Mouse (Mus musculus): Measurements from ENCODE around the gene Fam89b.

Gene Fam89b

DNA sequence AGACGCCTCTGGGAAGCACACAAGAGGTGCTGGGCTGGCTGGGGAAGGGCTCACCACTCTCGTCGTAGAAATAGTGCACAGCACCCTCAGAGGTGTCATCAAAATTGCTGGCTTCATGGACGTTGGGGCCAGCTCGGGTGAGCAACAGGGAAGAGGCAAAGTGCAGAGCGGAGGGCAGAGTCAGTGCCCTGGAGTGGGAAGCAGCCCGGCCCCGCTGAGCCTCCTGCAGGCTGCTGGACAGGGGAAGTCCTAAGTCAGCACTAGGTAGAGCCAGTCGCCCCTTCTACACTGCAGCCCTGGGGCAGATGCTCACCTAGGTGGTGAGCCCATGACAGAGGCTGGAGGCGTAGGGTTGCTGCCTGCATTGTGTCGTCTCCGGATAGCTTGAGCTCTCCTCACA, 45.2 kb downstream of the Fam89b start:
- no peak for DNase-seq (ENCODE audit: low spot score in 2 of 2)

DNA sequence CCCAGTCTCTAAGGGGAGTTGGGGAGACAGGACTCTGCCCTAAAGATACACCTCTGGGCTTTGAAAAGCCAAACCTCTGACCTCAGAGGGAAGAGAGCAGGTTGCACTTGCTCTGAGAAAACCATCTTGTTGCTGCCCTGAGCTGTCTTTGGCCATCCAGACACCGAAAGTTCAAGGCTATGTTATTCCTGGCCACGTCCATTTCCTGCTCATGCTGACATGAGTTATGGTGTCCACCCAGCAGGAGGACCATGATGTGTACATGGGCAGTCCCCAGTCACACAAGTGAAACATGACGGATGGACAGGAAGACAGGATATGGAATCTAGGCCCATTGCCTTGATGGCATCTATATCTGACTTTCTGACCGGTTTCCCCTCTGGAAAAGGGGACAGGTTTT, 49.0 kb downstream of the Fam89b start:
- DNase-seq (ENCODE audit: low spot score in 2 of 2), result no peak
